Mouse (Mus musculus): ENCODE measurements around the gene Gm9803. TPM values are rescaled to one million over a fixed set of nuclear protein-coding genes. Genes with fewer than 3 reads are reported as not detected.

Gene Gm9803
- total RNA-seq, 2 experiments from 2014 or later: 12.2 TPM; not detected in 1

DNA sequence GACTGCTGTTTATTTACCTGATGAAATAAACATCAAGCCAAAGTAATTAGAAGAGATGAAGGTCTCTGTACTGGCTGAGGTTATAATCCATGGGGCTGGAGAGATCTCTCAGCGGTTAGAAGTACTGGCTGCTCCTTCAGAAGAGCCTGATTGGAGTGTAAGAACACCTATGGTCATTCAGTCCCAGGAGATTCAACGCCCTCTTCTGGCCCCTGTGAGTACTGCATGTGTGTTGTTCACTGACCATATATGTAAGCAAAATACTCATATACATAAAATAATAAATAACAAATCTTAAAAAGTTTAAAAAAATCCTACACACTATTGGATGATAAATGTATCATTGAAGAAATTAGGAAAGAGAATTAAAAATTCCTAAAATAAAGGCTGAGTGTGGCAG is 36.9 kb downstream of the Gm9803 start:
- intact Hi-C loops (cut with DNase I): no loop called here
- no peak for DNase-seq (ENCODE audit: low spot score in 2 of 2)

DNA sequence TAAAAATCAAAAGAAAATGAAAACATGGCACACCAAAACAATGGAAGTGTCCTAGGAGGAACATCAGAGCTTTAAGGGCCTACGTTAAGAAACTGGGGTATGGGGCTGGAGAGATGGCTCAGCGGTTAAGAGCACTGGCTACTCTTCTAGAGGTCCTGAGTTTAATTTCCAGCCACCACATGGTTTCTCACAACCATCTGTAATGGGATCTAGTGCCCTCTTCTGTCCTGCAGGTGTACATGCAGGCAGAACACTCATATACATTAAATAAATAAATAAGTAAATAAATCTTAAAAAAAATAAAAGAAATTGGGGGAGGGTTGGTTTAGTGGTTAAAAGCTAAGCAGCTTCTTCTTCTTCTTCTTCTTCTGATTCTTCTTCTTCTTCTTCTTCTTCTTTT is 37.4 kb downstream of the Gm9803 start:
- intact Hi-C loops (cut with DNase I): no loop called here

More for the DNA sequence above, 37.4 kb downstream of the Gm9803 start:
- DNase-seq (ENCODE audit: low spot score in 2 of 2): no peak

Other genes with a start within 250 kb of the Gm9803 start
- 1 to 10 TPM; 5.5 to 5.9 TPM for gene Bend3, start 45.3 kb upstream of the Gm9803 start, total RNA-seq (2021)
- gene 1700021F05Rik, start 16.9 kb downstream of the Gm9803 start, total RNA-seq (2021): 10 to 100 TPM; 38.7 to 39.9 TPM
- 1 to 10 TPM; 8.3 to 9.0 TPM for gene Cd24a, start 54.2 kb downstream of the Gm9803 start, total RNA-seq (2021)

All from left cerebral cortex, postnatal 36 days (tissue).